Mouse (Mus musculus) myocyte (in vitro differentiated cells): Measurements from ENCODE around the gene Gmppb. TPM values are rescaled to one million over a fixed set of nuclear protein-coding genes. Genes with fewer than 3 reads are reported as not detected.
A peak's percentile ranks its signal among the peaks of the same experiment; 100 is the strongest.

Source experiments
- H3K27me3 ChIP-seq: one replicate; pipeline ENCODE4 v1.6.1; 2011; ENCODE audit not compliant: control insufficient read depth, insufficient read depth, insufficient read length
- H3K36me3 ChIP-seq: one replicate; pipeline ENCODE4 v1.6.1; 2011; ENCODE audit not compliant: control insufficient read depth, insufficient read depth
- H3K4me2 ChIP-seq: one replicate; pipeline ENCODE4 v1.6.1; 2011; ENCODE audit warnings: low read depth, control low read depth
- H3K4me3 ChIP-seq: one replicate; pipeline ENCODE4 v1.5.1; 2011; ENCODE audit warnings: mild to moderate bottlenecking, control low read depth, moderate library complexity
- H3K79me2 ChIP-seq: one replicate; pipeline ENCODE4 v1.6.1; 2011; ENCODE audit not compliant: control insufficient read depth, insufficient read depth
- H3ac ChIP-seq: one replicate; pipeline ENCODE4 v1.6.1; 2011; ENCODE audit not compliant: control insufficient read depth, insufficient read length
- CEBPB ChIP-seq: IDR thresholded peaks from 2 replicates; pipeline ENCODE4 v1.6.1; 2011; ENCODE audit warnings: mild to moderate bottlenecking, moderate library complexity; ENCODE audit not compliant: poor library complexity, insufficient read depth, severe bottlenecking
- E2F4 ChIP-seq: IDR thresholded peaks from one replicate; pipeline ENCODE4 v1.6.1; 2011; ENCODE audit warnings: mild to moderate bottlenecking, control low read depth, moderate library complexity; ENCODE audit not compliant: insufficient read depth
- MAX ChIP-seq: IDR thresholded peaks from one replicate; pipeline ENCODE4 v1.6.1; 2011; ENCODE audit warnings: low read depth, mild to moderate bottlenecking, control low read depth
- MYOD1 ChIP-seq, 3 experiments: IDR thresholded peaks; one replicate each; pipeline ENCODE4 v1.6.1; 2011; ENCODE audit warnings: control low read depth in 2 of 3, low read depth in 2 of 3, mild to moderate bottlenecking in 2 of 3, moderate library complexity in 1 of 3; ENCODE audit not compliant: insufficient read length in 2 of 3, control insufficient read depth in 1 of 3
- MYOG ChIP-seq, 3 experiments: IDR thresholded peaks; one replicate each; pipeline ENCODE4 v1.6.1; 2011; ENCODE audit warnings: control low read depth in 2 of 3, low read depth in 2 of 3, mild to moderate bottlenecking in 2 of 3; ENCODE audit not compliant: insufficient read length in 2 of 3, control insufficient read depth in 1 of 3, insufficient read depth in 1 of 3
- POLR2A ChIP-seq: IDR thresholded peaks from one replicate; pipeline ENCODE4 v1.6.1; 2011; ENCODE audit warnings: low read depth, mild to moderate bottlenecking, control low read depth, moderate library complexity; ENCODE audit not compliant: insufficient read length
- POLR2AphosphoS2 ChIP-seq: IDR thresholded peaks from one replicate; pipeline ENCODE4 v1.6.1; 2011; ENCODE audit warnings: low read depth, control low read depth; ENCODE audit not compliant: insufficient read length
- REST ChIP-seq: IDR thresholded peaks from one replicate; pipeline ENCODE4 v1.6.1; 2011; ENCODE audit warnings: mild to moderate bottlenecking, control low read depth, moderate library complexity; ENCODE audit not compliant: insufficient read depth, insufficient read length
- SRF ChIP-seq: IDR thresholded peaks from one replicate; pipeline ENCODE4 v1.6.1; 2011; ENCODE audit warnings: low read depth; ENCODE audit not compliant: control insufficient read depth, insufficient read length
- TCF12 ChIP-seq: IDR thresholded peaks from one replicate; pipeline ENCODE4 v1.6.1; 2011; ENCODE audit warnings: mild to moderate bottlenecking, control low read depth; ENCODE audit not compliant: poor library complexity, insufficient read depth, severe bottlenecking
- TCF3 ChIP-seq: IDR thresholded peaks from one replicate; pipeline ENCODE4 v1.6.1; 2011; ENCODE audit warnings: low read depth, control low read depth; ENCODE audit not compliant: insufficient read length
- USF1 ChIP-seq: IDR thresholded peaks from one replicate; pipeline ENCODE4 v1.6.1; 2011; ENCODE audit warnings: low read depth, mild to moderate bottlenecking, control low read depth, moderate library complexity
- polyA plus RNA-seq: library from polyadenylated mRNA; unstranded; fragments of >200 nt; fragmentation: generic; extraction: Trizol; gene quantifications from one replicate; pipeline ENCODE4 v1.2.1, GENCODE M21; 2012; ENCODE audit warnings: missing spikeins

Gmppb gene
- polyA plus RNA-seq, 1 experiment: 32.0 TPM

DNA sequence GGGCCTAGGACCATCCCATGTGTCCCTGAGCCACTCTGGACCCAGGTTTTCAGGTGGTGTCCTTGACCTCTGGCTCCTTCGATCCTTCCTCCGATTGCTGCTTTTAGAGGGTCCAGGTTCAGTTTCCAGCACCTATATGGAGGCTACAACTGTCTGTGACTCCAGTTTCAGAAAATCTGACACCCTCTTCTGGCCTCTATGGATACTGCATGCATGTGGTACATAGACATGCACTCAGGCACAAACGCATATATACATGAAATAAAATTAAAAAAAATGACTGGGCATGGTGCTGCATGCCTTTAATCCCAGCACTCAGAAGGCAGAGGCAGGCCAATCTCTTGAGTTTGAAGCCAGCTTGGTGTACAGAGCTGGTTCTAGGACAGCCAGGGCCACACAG, 21.2 kb upstream of the Gmppb start:
- H3K79me2 ChIP-seq: no peaks in the 10 kb centered on the region
- no peaks in the 10 kb centered on the region for H3K27me3 ChIP-seq
- H3ac ChIP-seq: no peak overlapping the region
- TF ChIP-seq POLR2AphosphoS2 (no peak), MYOG (IDR thresholded peaks at IDR 0.05; ENCODE audit: control insufficient read depth in 1 of 3, insufficient read depth in 1 of 3, insufficient read length in 2 of 3, low read depth in 2 of 3) (no peak), E2F4 (no peak), MAX (no peak), MYOD1 (IDR thresholded peaks at IDR 0.05; ENCODE audit: control insufficient read depth in 1 of 3, insufficient read length in 2 of 3, low read depth in 2 of 3) (no peak), POLR2A (no peak), CEBPB (no peak), TCF12 (no peak), REST (no peak), SRF (no peak), USF1 (no peak), TCF3 (no peak)
- H3K36me3 ChIP-seq: peaks cover 18% of the 10 kb centered on the region
- no peak overlapping the region for H3K4me2 ChIP-seq
- H3K4me3 ChIP-seq: no peak overlapping the region

DNA sequence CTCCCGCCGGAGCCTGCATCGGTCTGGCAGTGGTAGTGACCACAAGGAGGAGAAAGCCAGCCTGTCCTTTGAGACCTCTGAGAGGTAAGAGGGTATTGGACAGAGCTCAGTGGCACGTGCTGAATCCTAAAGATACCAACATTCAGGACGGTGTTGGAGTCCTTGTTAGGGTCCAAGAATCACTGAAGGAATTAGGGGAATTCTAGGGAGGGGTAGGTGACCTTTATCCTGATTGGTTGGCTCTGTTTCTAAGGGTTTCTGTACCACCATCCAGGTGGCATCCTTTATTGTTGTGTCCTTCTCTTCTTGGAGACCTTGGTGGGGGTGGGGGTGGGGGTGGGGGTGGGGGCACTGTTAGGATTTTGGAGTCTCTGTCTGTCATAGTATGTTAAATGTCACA, 16.9 kb upstream of the Gmppb start:
- TF ChIP-seq MYOD1 (IDR thresholded peaks at IDR 0.05; ENCODE audit: control insufficient read depth in 1 of 3, insufficient read length in 2 of 3, low read depth in 2 of 3): no peak
- H3K27me3 ChIP-seq: no peaks in the 10 kb centered on the region
- H3ac ChIP-seq: no peak overlapping the region
- H3K4me2 ChIP-seq: no peak overlapping the region
- no peak overlapping the region for H3K4me3 ChIP-seq
- no peaks in the 10 kb centered on the region for H3K79me2 ChIP-seq
- peaks cover 6% of the 10 kb centered on the region for H3K36me3 ChIP-seq

DNA sequence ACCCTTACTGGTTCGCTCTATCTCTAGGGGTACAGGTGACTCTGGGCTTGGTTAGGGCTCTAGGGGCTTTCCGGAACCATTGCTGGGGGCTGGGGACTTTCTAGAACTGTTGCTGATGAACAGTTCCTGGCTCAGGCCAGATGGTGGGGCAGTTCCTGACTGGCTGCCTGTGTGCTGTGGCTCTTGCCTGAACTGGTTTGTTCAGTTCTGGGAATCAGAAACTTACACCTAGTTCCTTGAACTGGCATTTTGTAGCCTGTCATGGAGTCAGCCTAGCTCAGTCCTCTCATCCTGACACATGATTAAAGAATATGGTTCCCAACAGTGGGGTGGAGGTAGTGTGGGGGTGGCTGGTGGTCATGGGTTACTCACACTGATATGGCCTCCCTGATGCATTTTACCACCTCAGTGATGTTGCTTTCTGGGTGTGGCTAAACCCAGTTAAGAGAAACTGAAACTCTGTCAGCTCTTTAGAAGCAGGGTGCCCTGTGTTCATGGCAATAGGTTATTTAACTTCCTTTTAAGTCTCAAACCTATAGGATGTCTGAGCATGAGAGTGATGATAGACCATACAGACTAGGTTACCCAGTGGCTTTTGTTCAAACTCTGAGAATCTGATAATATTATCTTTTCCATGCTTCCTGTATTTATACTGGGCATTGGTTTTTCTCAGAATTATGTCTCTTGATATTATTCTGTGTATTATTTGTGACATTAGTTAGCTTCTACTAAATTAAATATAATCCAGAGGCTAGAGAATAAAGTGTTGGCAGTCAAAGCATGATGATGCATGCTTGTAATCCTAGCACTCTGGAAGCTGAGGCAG, 13.5 kb upstream of the Gmppb start:
- no peak overlapping the region for H3ac ChIP-seq
- H3K36me3 ChIP-seq: peaks cover 12% of the 10 kb centered on the region

DNA sequence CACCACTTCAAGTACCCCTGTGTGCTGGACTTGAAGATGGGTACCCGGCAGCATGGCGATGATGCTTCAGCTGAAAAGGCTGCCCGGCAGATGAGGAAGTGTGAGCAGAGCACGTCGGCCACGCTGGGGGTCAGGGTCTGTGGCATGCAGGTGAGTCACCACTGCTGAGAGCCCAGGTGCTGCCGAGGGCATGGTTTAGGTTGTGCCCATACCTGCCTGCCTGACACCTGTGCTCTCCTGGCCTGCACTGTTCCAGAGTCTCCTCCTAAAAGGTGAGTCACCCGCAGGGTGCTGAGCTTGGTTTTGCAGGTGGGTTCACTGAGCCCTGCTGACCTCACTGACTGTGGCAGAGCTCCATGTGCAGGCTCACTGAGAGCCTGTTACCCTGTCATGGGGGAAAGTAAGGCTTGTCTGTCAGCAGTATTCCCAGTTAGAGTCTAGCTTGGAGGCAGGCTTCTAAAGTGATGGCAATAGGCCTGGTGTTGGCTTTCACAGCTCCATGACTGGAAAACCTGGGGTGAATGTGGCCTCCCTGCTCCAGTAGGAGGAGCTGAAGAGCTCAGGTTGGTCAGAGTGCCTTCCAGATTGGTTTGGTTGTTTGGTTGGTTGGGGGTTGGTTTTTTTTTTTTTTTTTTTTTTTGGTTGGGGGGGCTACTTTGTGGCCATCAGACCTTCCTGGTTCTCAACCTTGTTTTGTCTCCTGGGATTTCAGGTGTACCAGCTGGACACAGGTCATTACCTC, 4.1 kb upstream of the Gmppb start:
- Histone ChIP-seq H3ac (no peak overlapping the region), H3K4me2 (no peak overlapping the region), H3K79me2 (peaks cover 5% of the 10 kb centered on the region), H3K4me3 (no peak overlapping the region), H3K27me3 (no peaks in the 10 kb centered on the region), H3K36me3 (peaks cover 4% of the 10 kb centered on the region)
- TF ChIP-seq TCF3 (no peak), E2F4 (no peak), TCF12 (no peak), REST (no peak), POLR2AphosphoS2 (peak; percentile 23), POLR2A (no peak)

More for the DNA sequence above, 13.5 kb upstream of the Gmppb start:
- TF ChIP-seq TCF3 (no peak), USF1 (no peak)
- H3K4me3 ChIP-seq: no peak overlapping the region
- H3K79me2 ChIP-seq: no peaks in the 10 kb centered on the region
- no peaks in the 10 kb centered on the region for H3K27me3 ChIP-seq
- H3K4me2 ChIP-seq: no peak overlapping the region

DNA sequence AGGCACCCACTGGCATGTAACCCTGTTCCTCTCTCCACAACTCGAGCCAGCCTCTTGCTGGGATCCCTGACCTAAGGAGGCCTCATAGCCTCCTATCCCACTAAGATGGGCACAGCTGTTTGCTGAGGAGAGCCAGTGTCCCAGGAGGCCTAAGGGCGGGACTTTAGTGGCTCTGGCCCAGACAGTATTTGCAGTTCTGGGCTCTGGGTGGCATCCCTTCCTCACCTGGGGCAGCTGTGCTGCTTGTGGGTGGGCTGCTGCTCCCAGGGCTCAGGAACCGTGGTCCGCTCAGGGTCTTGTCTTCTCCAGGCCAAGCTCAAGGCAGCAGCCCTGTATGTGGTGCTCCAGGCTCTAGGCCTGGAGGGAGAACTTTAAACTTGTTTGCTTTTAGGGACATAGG, 2.5 kb upstream of the Gmppb start:
- no peak for TF ChIP-seq MAX
- no peak for TF ChIP-seq REST
- no peak for TF ChIP-seq SRF
- TF ChIP-seq CEBPB: no peak
- no peak for TF ChIP-seq POLR2AphosphoS2
- no peak for TF ChIP-seq TCF3
- no peak for TF ChIP-seq TCF12
- no peak for TF ChIP-seq USF1
- TF ChIP-seq MYOD1 (IDR thresholded peaks at IDR 0.05; ENCODE audit: control insufficient read depth in 1 of 3, insufficient read length in 2 of 3, low read depth in 2 of 3): no peak
- TF ChIP-seq E2F4: no peak
- TF ChIP-seq POLR2A: no peak
- no peak for TF ChIP-seq MYOG (IDR thresholded peaks at IDR 0.05; ENCODE audit: control insufficient read depth in 1 of 3, insufficient read depth in 1 of 3, insufficient read length in 2 of 3, low read depth in 2 of 3)
- peaks cover 7% of the 10 kb centered on the region for H3K79me2 ChIP-seq
- H3K4me3 ChIP-seq: no peak overlapping the region
- H3ac ChIP-seq: no peak overlapping the region
- no peak overlapping the region for H3K4me2 ChIP-seq
- no peaks in the 10 kb centered on the region for H3K27me3 ChIP-seq
- no peaks in the 10 kb centered on the region for H3K36me3 ChIP-seq
